Mouse (Mus musculus) heart, embryonic 15.5 days (tissue): ENCODE data around the gene Zfp609. TPM values are rescaled to one million over a fixed set of nuclear protein-coding genes. Genes with fewer than 3 reads are reported as not detected.

Source experiments
- ATAC-seq: fragments of 200-750 bp; cut with Nextera tagmentation; replicated peaks from 2 replicates; pipeline ENCODE4 v1.8.0; 2017; ENCODE audit warnings: low read depth, moderate TSS enrichment; ENCODE audit not compliant: insufficient number of reproducible peaks, insufficient read depth, low FRiP score
- H3K27ac ChIP-seq: fragments of 300-500 bp; sonication (generic); 2 replicates; pipeline ENCODE4 v1.5.1; 2015; ENCODE audit warnings: mild to moderate bottlenecking, inconsistent platforms
- H3K27me3 ChIP-seq: fragments of 300-500 bp; sonication (generic); 2 replicates; pipeline ENCODE4 v1.6.1; 2015; ENCODE audit warnings: inconsistent platforms
- H3K36me3 ChIP-seq: fragments of 300-500 bp; sonication (generic); 2 replicates; pipeline ENCODE4 v1.6.1; 2015; ENCODE audit warnings: mild to moderate bottlenecking, inconsistent platforms
- H3K4me1 ChIP-seq: fragments of 300-500 bp; sonication (generic); replicated peaks from 2 replicates; pipeline ENCODE4 v1.6.1; 2015; ENCODE audit warnings: inconsistent platforms
- H3K4me2 ChIP-seq: fragments of 300-500 bp; sonication (generic); 2 replicates; pipeline ENCODE4 v1.6.1; 2015; ENCODE audit warnings: inconsistent platforms, mild to moderate bottlenecking, moderate library complexity
- H3K4me3 ChIP-seq: fragments of 300-500 bp; sonication (generic); 2 replicates; pipeline ENCODE4 v1.5.1; 2015; ENCODE audit warnings: mild to moderate bottlenecking, inconsistent platforms
- H3K9ac ChIP-seq: fragments of 300-500 bp; sonication (generic); 2 replicates; pipeline ENCODE4 v1.6.1; 2015; ENCODE audit warnings: mild to moderate bottlenecking, inconsistent platforms
- H3K9me3 ChIP-seq: fragments of 300-500 bp; sonication (generic); replicated peaks from 2 replicates; pipeline ENCODE4 v1.6.1; 2016; ENCODE audit warnings: inconsistent platforms
- WGBS: fragments of 180-500 bp; shearing (Covaris S2); methylation state at CpG from one replicate; pipeline ENCODE4 v1.1.7; 2015; ENCODE audit warnings: mixed read lengths; 5-methylcytosine and 5-hydroxymethylcytosine counted together
- polyA plus RNA-seq: library from polyadenylated mRNA; unstranded; fragments of >200 nt; fragmentation: Nextera tagmentation; extraction: Ambion mirVana; gene quantifications from 2 replicates; pipeline ENCODE4 v1.2.1, GENCODE M21; 2015

The Zfp609 gene
- polyA plus RNA-seq, 1 experiment from 2014 or later, result 4.9 TPM

DNA sequence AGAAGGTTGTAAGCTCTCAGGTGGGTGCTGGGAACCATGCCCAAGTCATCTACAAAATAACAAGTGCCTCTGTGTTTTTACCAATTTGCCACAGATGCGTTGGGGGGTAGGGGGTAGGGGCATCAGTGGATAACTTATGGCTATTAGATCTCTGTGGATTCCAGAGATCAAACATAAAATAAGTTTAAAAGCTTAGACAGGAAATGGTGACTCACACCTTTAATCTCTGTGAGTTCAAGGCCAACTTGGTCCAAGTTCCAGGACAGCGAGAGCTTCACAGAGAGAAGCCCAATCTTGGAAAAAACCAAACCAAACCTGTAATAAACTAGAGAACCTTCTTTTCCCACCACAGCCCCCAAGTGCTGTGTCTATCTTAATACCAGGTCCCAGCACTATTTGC, 180.6 kb downstream of the Zfp609 start:
- H3K27me3 ChIP-seq, result no peaks in the 10 kb centered on the region
- no peak overlapping the region for H3K4me2 ChIP-seq
- no peak for ATAC-seq
- WGBS, result 75% methylated on average over 2 of the region's 2 CpGs
- H3K4me1 ChIP-seq, result peaks cover 61% of the 10 kb centered on the region
- peak overlapping the region; percentile 94 for H3K27ac ChIP-seq
- H3K36me3 ChIP-seq, result no peaks in the 10 kb centered on the region
- H3K9me3 ChIP-seq, result no peaks in the 10 kb centered on the region
- no peak overlapping the region for H3K9ac ChIP-seq
- H3K4me3 ChIP-seq, result no peak overlapping the region

DNA sequence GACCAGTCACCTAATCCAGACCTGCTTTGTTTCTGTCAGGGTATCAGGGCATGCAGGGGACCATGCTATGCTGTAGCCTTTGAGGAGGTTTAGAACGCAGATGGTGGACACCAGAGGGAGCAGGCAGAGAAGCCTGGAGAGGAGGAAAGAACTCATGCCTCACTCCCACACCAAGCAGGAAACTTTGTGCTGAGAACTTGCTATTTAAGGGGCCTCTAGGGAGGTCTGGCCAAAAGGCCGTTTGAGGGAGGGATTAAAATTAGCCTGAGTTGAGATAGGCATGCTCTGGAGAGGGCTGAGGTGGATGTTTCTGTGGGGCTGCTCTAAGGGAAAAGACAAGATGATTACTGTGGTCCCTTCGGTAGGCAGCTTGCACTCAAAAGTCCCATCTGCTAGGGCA, 181.4 kb downstream of the Zfp609 start:
- WGBS, result 11% methylated on average over 3 of the region's 3 CpGs
- H3K9ac ChIP-seq, result no peak overlapping the region
- no peak overlapping the region for H3K4me3 ChIP-seq
- peak overlapping the region; percentile 94 for H3K27ac ChIP-seq
- peak overlapping the region; percentile 44 for H3K4me2 ChIP-seq
- ATAC-seq, result peak; percentile 69
- no peaks in the 10 kb centered on the region for H3K9me3 ChIP-seq
- H3K4me1 ChIP-seq, result peaks cover 68% of the 10 kb centered on the region
- H3K36me3 ChIP-seq, result no peaks in the 10 kb centered on the region
- no peaks in the 10 kb centered on the region for H3K27me3 ChIP-seq

DNA sequence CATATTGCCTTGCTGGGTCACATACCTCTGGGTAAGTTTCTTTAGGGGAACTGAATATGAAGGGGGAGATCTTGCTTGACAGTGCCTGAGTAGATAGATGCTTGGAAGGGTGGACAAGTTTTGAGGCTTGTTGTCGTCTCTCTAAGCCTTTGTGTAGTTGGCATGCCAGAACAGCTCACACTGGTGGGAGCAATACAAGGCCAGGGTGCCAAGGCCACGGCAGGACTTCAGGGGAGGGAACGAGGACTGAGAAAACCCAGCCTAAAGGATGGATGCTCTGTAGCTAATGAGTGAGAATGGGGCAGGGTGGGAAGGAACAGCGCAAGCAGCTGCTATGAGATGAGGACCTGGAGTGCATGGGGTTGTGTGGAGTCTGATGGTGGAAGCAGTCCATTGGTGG, 182.4 kb downstream of the Zfp609 start:
- H3K4me3 ChIP-seq, result no peak overlapping the region
- peaks cover 71% of the 10 kb centered on the region for H3K4me1 ChIP-seq
- no peaks in the 10 kb centered on the region for H3K36me3 ChIP-seq
- H3K27ac ChIP-seq, result peak overlapping the region; percentile 94
- no peak overlapping the region for H3K9ac ChIP-seq
- H3K27me3 ChIP-seq, result no peaks in the 10 kb centered on the region
- 68% methylated on average over 4 of the region's 4 CpGs for WGBS
- H3K4me2 ChIP-seq, result no peak overlapping the region
- H3K9me3 ChIP-seq, result no peaks in the 10 kb centered on the region
- ATAC-seq, result no peak

DNA sequence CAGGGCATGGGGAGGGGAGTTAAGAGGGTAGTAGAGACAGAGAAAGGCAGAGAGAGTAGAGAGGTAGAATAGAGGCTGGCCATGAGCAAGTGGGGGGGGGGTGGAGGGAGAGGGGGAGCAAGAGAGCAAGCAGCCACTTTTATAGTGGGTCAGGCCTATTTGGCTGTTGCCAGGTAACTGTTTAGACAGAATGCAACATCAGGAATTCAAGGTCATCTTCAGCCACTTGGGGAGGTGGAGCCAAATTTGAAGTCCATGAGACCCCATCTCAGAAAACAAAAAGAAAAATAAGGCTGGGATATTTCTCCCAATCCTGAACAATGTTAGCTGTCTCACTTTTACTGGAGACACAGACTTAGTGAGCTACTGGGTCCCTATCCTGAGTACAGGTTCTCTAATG, 184.8 kb downstream of the Zfp609 start:
- no peaks in the 10 kb centered on the region for H3K9me3 ChIP-seq
- peak overlapping the region; percentile 33 for H3K27ac ChIP-seq
- no peak overlapping the region for H3K4me2 ChIP-seq
- H3K27me3 ChIP-seq, result no peaks in the 10 kb centered on the region
- H3K4me1 ChIP-seq, result peaks cover 71% of the 10 kb centered on the region
- no peak overlapping the region for H3K9ac ChIP-seq
- no peak for ATAC-seq
- H3K4me3 ChIP-seq, result no peak overlapping the region
- H3K36me3 ChIP-seq, result no peaks in the 10 kb centered on the region

Other genes starting within 250 kb of the Zfp609 start
- gene Plekho2, start 247.5 kb downstream of the Zfp609 start, polyA plus RNA-seq, result 9.8 and 14.8 TPM in 2 replicates
- 9.8 and 12.8 TPM in 2 replicates for gene Pif1, start 240.4 kb downstream of the Zfp609 start, polyA plus RNA-seq
- gene Rbpms2, start 197.9 kb downstream of the Zfp609 start, polyA plus RNA-seq, result 90.2 and 98.2 TPM in 2 replicates
- 258 and 293 TPM in 2 replicates for gene Oaz2, start 159.6 kb downstream of the Zfp609 start, polyA plus RNA-seq
- 87.6 and 92.2 TPM in 2 replicates for gene Pclaf, start 62.7 kb upstream of the Zfp609 start, polyA plus RNA-seq
- gene Trip4, start 81.2 kb upstream of the Zfp609 start, polyA plus RNA-seq, result 20.8 and 21.4 TPM in 2 replicates
- gene Csnk1g1, start 81.4 kb upstream of the Zfp609 start, polyA plus RNA-seq, result 9.8 and 12.7 TPM in 2 replicates
- gene Ppib, start 232.7 kb upstream of the Zfp609 start, polyA plus RNA-seq, result 354 and 363 TPM in 2 replicates
- gene Snx22, start 242.2 kb upstream of the Zfp609 start, polyA plus RNA-seq, result 0.98 and 1.3 TPM in 2 replicates